Mouse (Mus musculus): ENCODE results near the gene Nck1. TPM values are rescaled to one million over a fixed set of nuclear protein-coding genes. Genes with fewer than 3 reads are reported as not detected.

Gene Nck1
- polyA plus RNA-seq, 1 experiment: 17.1 TPM

GRCm38 (mm10) chr9:100467653-100468052 is 78.3 kb downstream of the Nck1 start:
- Histone ChIP-seq H3K36me3 (ENCODE audit: control insufficient read depth, insufficient read depth) (no peaks in the 10 kb centered on the region), H3ac (ENCODE audit: control insufficient read depth, insufficient read length) (no peak overlapping the region), H3K27me3 (ENCODE audit: control insufficient read depth, insufficient read depth, insufficient read length) (no peaks in the 10 kb centered on the region), H3K79me2 (ENCODE audit: control insufficient read depth, insufficient read depth) (no peaks in the 10 kb centered on the region), H3K4me3 (no peak overlapping the region), H3K4me2 (ENCODE audit: low read depth) (no peak overlapping the region)
- no peak for TF ChIP-seq MYOG (IDR thresholded peaks at IDR 0.05; ENCODE audit: control insufficient read depth in 1 of 3, insufficient read depth in 1 of 3, insufficient read length in 2 of 3, low read depth in 2 of 3)

DNA sequence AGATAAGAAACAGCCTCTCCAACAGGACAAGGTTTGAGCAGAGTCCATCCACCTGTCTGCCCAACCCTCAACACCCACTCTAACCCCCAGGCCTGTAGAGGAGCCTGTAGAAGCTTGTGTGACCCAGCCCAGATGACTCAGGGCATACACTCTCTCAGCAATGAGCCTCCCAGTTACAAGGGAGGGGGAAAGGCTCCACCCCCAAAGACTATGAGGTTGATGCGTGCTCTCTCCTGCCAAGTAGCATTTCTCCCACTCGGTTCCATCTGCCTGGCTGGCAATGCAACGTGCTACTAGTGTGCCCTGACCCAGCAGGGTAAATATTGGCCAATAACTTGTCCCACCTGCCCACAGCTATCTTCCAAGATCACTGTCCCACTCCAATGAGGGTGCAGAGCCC is 79.2 kb downstream of the Nck1 start:
- H3K79me2 ChIP-seq (ENCODE audit: control insufficient read depth, insufficient read depth): no peaks in the 10 kb centered on the region
- TF ChIP-seq POLR2A (IDR thresholded peaks at IDR 0.05; ENCODE audit: insufficient read length, low read depth) (no peak), CEBPB (IDR thresholded peaks at IDR 0.05; ENCODE audit: insufficient read depth, poor library complexity, severe bottlenecking) (no peak), TCF3 (IDR thresholded peaks at IDR 0.05; ENCODE audit: insufficient read length, low read depth) (no peak), MYOD1 (IDR thresholded peaks at IDR 0.05; ENCODE audit: control insufficient read depth in 1 of 3, insufficient read length in 2 of 3, low read depth in 2 of 3) (peak in 1 of 3 experiments; percentile 74)
- H3ac ChIP-seq (ENCODE audit: control insufficient read depth, insufficient read length): no peak overlapping the region

GRCm38 (mm10) chr9:100465988-100466387 is 79.9 kb downstream of the Nck1 start:
- Histone ChIP-seq H3K4me2 (ENCODE audit: low read depth) (no peak overlapping the region), H3K4me3 (no peak overlapping the region), H3K36me3 (ENCODE audit: control insufficient read depth, insufficient read depth) (no peaks in the 10 kb centered on the region), H3K79me2 (ENCODE audit: control insufficient read depth, insufficient read depth) (no peaks in the 10 kb centered on the region), H3ac (ENCODE audit: control insufficient read depth, insufficient read length) (no peak overlapping the region), H3K27me3 (ENCODE audit: control insufficient read depth, insufficient read depth, insufficient read length) (no peaks in the 10 kb centered on the region)
- no peak for TF ChIP-seq E2F4 (IDR thresholded peaks at IDR 0.05; ENCODE audit: insufficient read depth)

More for the DNA sequence above, 79.2 kb downstream of the Nck1 start:
- Histone ChIP-seq H3K36me3 (ENCODE audit: control insufficient read depth, insufficient read depth) (no peaks in the 10 kb centered on the region), H3K27me3 (ENCODE audit: control insufficient read depth, insufficient read depth, insufficient read length) (no peaks in the 10 kb centered on the region), H3K4me2 (ENCODE audit: low read depth) (no peak overlapping the region), H3K4me3 (no peak overlapping the region)

DNA sequence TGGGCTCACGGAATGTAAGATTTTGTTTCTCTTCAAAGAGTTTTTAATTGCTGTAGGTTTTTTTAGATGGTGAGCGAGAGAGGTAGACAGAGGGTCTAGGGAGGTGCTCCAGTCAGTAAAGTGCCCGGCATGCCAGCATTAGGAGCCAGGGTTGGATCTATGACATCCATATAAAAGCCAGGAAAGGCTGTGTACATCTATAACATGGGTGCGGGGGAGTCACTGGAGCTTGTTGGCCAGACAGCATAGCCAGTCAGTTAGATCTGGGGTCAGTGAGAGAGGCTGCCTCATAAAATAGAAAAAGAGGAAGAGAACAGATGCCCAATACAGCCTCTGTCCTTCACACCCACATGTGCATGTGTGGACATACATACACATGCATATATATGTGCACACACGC is 80.6 kb downstream of the Nck1 start:
- no peak overlapping the region for H3ac ChIP-seq (ENCODE audit: control insufficient read depth, insufficient read length)
- no peak overlapping the region for H3K4me2 ChIP-seq (ENCODE audit: low read depth)
- TF ChIP-seq CEBPB (IDR thresholded peaks at IDR 0.05; ENCODE audit: insufficient read depth, poor library complexity, severe bottlenecking) (no peak), POLR2AphosphoS2 (IDR thresholded peaks at IDR 0.05; ENCODE audit: insufficient read length, low read depth) (no peak), MAX (IDR thresholded peaks at IDR 0.05; ENCODE audit: low read depth) (no peak), TCF12 (IDR thresholded peaks at IDR 0.05; ENCODE audit: insufficient read depth, poor library complexity, severe bottlenecking) (no peak), REST (IDR thresholded peaks at IDR 0.05; ENCODE audit: insufficient read depth, insufficient read length) (no peak), POLR2A (IDR thresholded peaks at IDR 0.05; ENCODE audit: insufficient read length, low read depth) (no peak), USF1 (IDR thresholded peaks at IDR 0.05; ENCODE audit: low read depth) (no peak), SRF (IDR thresholded peaks at IDR 0.05; ENCODE audit: control insufficient read depth, insufficient read length, low read depth) (no peak), TCF3 (IDR thresholded peaks at IDR 0.05; ENCODE audit: insufficient read length, low read depth) (no peak), E2F4 (IDR thresholded peaks at IDR 0.05; ENCODE audit: insufficient read depth) (no peak)
- H3K36me3 ChIP-seq (ENCODE audit: control insufficient read depth, insufficient read depth): no peaks in the 10 kb centered on the region
- no peak overlapping the region for H3K4me3 ChIP-seq
- H3K79me2 ChIP-seq (ENCODE audit: control insufficient read depth, insufficient read depth): no peaks in the 10 kb centered on the region
- H3K27me3 ChIP-seq (ENCODE audit: control insufficient read depth, insufficient read depth, insufficient read length): no peaks in the 10 kb centered on the region

DNA sequence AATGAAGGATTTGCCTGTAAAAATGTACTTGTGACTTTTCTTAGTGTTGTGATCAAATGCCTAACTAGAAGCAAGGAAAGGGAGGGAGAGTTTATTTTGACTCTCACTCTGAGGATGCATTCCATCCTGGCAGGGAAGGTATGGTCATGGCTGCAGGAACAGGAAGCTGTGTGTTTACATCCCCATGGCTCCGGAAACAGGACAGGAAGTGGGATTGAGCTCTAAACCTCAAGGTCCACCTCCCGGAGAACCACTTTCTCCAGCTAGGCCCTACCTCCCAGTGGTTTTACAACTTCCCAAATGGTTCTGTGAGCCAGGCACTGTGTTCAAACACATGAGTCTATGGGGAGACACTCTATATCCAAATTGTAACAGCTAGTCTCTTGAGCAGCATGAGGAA is 82.2 kb downstream of the Nck1 start:
- Histone ChIP-seq H3K4me3 (no peak overlapping the region), H3K36me3 (ENCODE audit: control insufficient read depth, insufficient read depth) (no peaks in the 10 kb centered on the region), H3ac (ENCODE audit: control insufficient read depth, insufficient read length) (no peak overlapping the region), H3K4me2 (ENCODE audit: low read depth) (no peak overlapping the region), H3K27me3 (ENCODE audit: control insufficient read depth, insufficient read depth, insufficient read length) (no peaks in the 10 kb centered on the region), H3K79me2 (ENCODE audit: control insufficient read depth, insufficient read depth) (no peaks in the 10 kb centered on the region)
- TF ChIP-seq POLR2A (IDR thresholded peaks at IDR 0.05; ENCODE audit: insufficient read length, low read depth) (no peak), TCF12 (IDR thresholded peaks at IDR 0.05; ENCODE audit: insufficient read depth, poor library complexity, severe bottlenecking) (no peak), CEBPB (IDR thresholded peaks at IDR 0.05; ENCODE audit: insufficient read depth, poor library complexity, severe bottlenecking) (no peak), MYOD1 (IDR thresholded peaks at IDR 0.05; ENCODE audit: control insufficient read depth in 1 of 3, insufficient read length in 2 of 3, low read depth in 2 of 3) (no peak), SRF (IDR thresholded peaks at IDR 0.05; ENCODE audit: control insufficient read depth, insufficient read length, low read depth) (no peak)

DNA sequence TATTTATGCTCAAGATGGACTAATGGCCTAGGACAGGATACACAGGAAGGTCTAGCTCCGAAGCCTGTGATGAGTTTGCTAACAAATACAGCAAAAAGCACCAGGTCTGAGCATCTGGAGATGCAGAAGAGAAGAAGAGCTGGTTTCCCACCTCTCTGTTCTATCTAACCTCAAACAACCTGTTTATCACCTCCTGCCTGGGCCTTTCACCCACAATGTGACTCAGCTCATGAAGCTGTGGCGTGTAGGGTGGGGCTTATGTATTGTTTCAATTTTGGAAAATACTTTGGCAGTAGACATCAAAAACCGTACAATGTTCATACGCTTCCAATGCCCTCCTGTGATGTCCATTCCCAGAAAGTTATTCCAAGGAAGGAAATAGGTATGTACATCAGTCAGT is 83.8 kb downstream of the Nck1 start:
- no peak overlapping the region for H3K4me2 ChIP-seq (ENCODE audit: low read depth)
- no peaks in the 10 kb centered on the region for H3K27me3 ChIP-seq (ENCODE audit: control insufficient read depth, insufficient read depth, insufficient read length)
- no peak overlapping the region for H3K4me3 ChIP-seq
- H3K36me3 ChIP-seq (ENCODE audit: control insufficient read depth, insufficient read depth): no peaks in the 10 kb centered on the region
- TF ChIP-seq MYOD1 (IDR thresholded peaks at IDR 0.05; ENCODE audit: control insufficient read depth in 1 of 3, insufficient read length in 2 of 3, low read depth in 2 of 3) (no peak), MAX (IDR thresholded peaks at IDR 0.05; ENCODE audit: low read depth) (no peak), SRF (IDR thresholded peaks at IDR 0.05; ENCODE audit: control insufficient read depth, insufficient read length, low read depth) (no peak), REST (IDR thresholded peaks at IDR 0.05; ENCODE audit: insufficient read depth, insufficient read length) (no peak), MYOG (IDR thresholded peaks at IDR 0.05; ENCODE audit: control insufficient read depth in 1 of 3, insufficient read depth in 1 of 3, insufficient read length in 2 of 3, low read depth in 2 of 3) (no peak), POLR2A (IDR thresholded peaks at IDR 0.05; ENCODE audit: insufficient read length, low read depth) (no peak)
- H3ac ChIP-seq (ENCODE audit: control insufficient read depth, insufficient read length): no peak overlapping the region
- H3K79me2 ChIP-seq (ENCODE audit: control insufficient read depth, insufficient read depth): no peaks in the 10 kb centered on the region
